Comparison of ENCODE assay signal across 10 mouse cellular contexts in genomic region chr4:62516579-62516978, GRCm38 (mm10). TPM values are rescaled to one million over a fixed set of nuclear protein-coding genes. Genes with fewer than 3 reads are reported as not detected.
DNase-seq lines count a peak whose midpoint lies in the region; ATAC-seq and TF ChIP-seq lines count a peak whose summit lies in the region.
"Had no signal": no experiment of that assay in that cellular context is flagged by ENCODE, and none has a peak within 500 bp of the region (broad histone marks: within the 10 kb centered on the region; RNA-seq: fewer than 3 reads in every experiment).

No protein-coding gene starts in this region.

- no peak for TF ChIP-seq POLR2A in heart, adult 2 months (IDR thresholded peaks at IDR 0.05; ENCODE audit: insufficient read depth, low read depth, low read length)

- intact Hi-C loops in heart, adult 2 months (cut with DNase I) = loop anchor here (2.0 to 10.0 kb wide), 5 partner anchors 14 to 888 kb away; partner anchors contain the start of genes Akna, Fkbp15, Hdhd3 and Slc31a1
- intact Hi-C loops in gastrocnemius, postnatal 14 days (cut with DNase I; ENCODE audit: low total_unique reads) = no loop called here

- no peaks in the 10 kb centered on the region for H3K9me3 ChIP-seq in neural tube, embryonic 11.5 days (ENCODE audit: control insufficient read depth, low read length)
- H3K9me3 ChIP-seq in liver, embryonic 13.5 days (replicated peaks) = no peaks in the 10 kb centered on the region
- H3K9me3 ChIP-seq in stomach, postnatal 0 days (ENCODE audit: control insufficient read depth, low read length) = no peaks in the 10 kb centered on the region

- no peak for TF ChIP-seq CTCF in heart, adult 2 months (IDR thresholded peaks at IDR 0.05)
- TF ChIP-seq CTCF in stomach, postnatal 0 days (IDR thresholded peaks at IDR 0.05; ENCODE audit: low read depth) = no peak

- no peak for TF ChIP-seq EP300 in heart, adult 2 months (IDR thresholded peaks at IDR 0.05; ENCODE audit: insufficient read depth, low read depth, low read length)
- TF ChIP-seq EP300 in stomach, postnatal 0 days (optimal IDR thresholded peaks at IDR 0.05) = no peak

- no peak overlapping the region for H3K9ac ChIP-seq in heart, adult 2 months (ENCODE audit: low read depth, low read length)
- H3K9ac ChIP-seq in neural tube, embryonic 11.5 days (ENCODE audit: low read length) = no peak overlapping the region
- peak overlapping the region; percentile 99 for H3K9ac ChIP-seq in liver, embryonic 13.5 days
- peak overlapping the region; percentile 43; the same call in 1 of the 2 replicates for H3K9ac ChIP-seq in stomach, postnatal 0 days (ENCODE audit: low read length)

- H3K4me3 ChIP-seq in heart, adult 2 months = no peak overlapping the region
- no peak overlapping the region for H3K4me3 ChIP-seq in neural tube, embryonic 11.5 days (ENCODE audit: low read depth, low read length)
- peak overlapping the region; percentile 89 for H3K4me3 ChIP-seq in liver, embryonic 13.5 days (replicated peaks)
- H3K4me3 ChIP-seq in stomach, postnatal 0 days (ENCODE audit: low read depth, low read length) = no peak overlapping the region

- WGBS in heart, adult 2 months = 43% methylated on average over 1 of the region's 1 CpGs
- WGBS in neural tube, embryonic 11.5 days = 76% methylated on average over 1 of the region's 1 CpGs
- 3% methylated on average over 1 of the region's 1 CpGs for WGBS in liver, embryonic 13.5 days (ENCODE audit: insufficient replicate concordance)
- WGBS in stomach, postnatal 0 days = 37% methylated on average over 1 of the region's 1 CpGs

- H3K36me3 ChIP-seq in heart, adult 2 months (ENCODE audit: control insufficient read depth, insufficient read depth, low read length) = no peaks in the 10 kb centered on the region; the same call in none of the 2 replicates
- peaks cover 4% of the 10 kb centered on the region for H3K36me3 ChIP-seq in neural tube, embryonic 11.5 days (ENCODE audit: control insufficient read depth, insufficient read depth, low read length)
- H3K36me3 ChIP-seq in liver, embryonic 13.5 days = peaks cover 44% of the 10 kb centered on the region
- peaks cover 12% of the 10 kb centered on the region for H3K36me3 ChIP-seq in stomach, postnatal 0 days (ENCODE audit: control insufficient read depth, insufficient read depth, low read length)

- H3K27ac ChIP-seq in heart, adult 2 months = peak overlapping the region; percentile 78
- H3K27ac ChIP-seq in neural tube, embryonic 11.5 days (ENCODE audit: low read depth, low read length) = 0 out of 2 replicates have a peak overlapping the region, but pooled peaks have one; percentile 27
- H3K27ac ChIP-seq in liver, embryonic 13.5 days = peak overlapping the region; percentile 100
- H3K27ac ChIP-seq in stomach, postnatal 0 days (replicated peaks) = peak overlapping the region; percentile 91

- peak in 1 of 2 experiments; percentile 24 for DNase-seq in heart, adult 2 months
- no peak for DNase-seq in heart, adult 9 months (ENCODE audit: low spot score in 2 of 2)
- DNase-seq in neural tube, embryonic 11.5 days (ENCODE audit: low spot score) = no peak
- no peak for DNase-seq in neural tube, embryonic 10.5 days (ENCODE audit: extremely low spot score, low spot score)
- peak; percentile 100 for DNase-seq in liver, embryonic 13.5 days
- peak; percentile 67 for DNase-seq in stomach, postnatal 0 days (ENCODE audit: low spot score)
- no peak for DNase-seq in layer of hippocampus, adult 8-10 months (ENCODE audit: low spot score in 2 of 2)
- DNase-seq in gastrocnemius, postnatal 14 days = no peak
- DNase-seq: gastrocnemius, postnatal 10 days; right cerebral cortex, adult 18-20 months had no signal

- no peaks in the 10 kb centered on the region for H3K79me2 ChIP-seq in heart, adult 2 months (replicated peaks; ENCODE audit: control insufficient read depth, insufficient read depth, low read length)

- H3K27me3 ChIP-seq in heart, adult 2 months (ENCODE audit: control insufficient read depth, insufficient read depth, low read length) = no peaks in the 10 kb centered on the region
- H3K27me3 ChIP-seq in neural tube, embryonic 11.5 days (ENCODE audit: control insufficient read depth, insufficient read depth, low read length) = no peaks in the 10 kb centered on the region
- no peaks in the 10 kb centered on the region for H3K27me3 ChIP-seq in liver, embryonic 13.5 days
- no peaks in the 10 kb centered on the region for H3K27me3 ChIP-seq in stomach, postnatal 0 days (ENCODE audit: control insufficient read depth, insufficient read depth, low read length)

- no peak overlapping the region for H3K4me2 ChIP-seq in neural tube, embryonic 11.5 days (ENCODE audit: low read depth)
- peak overlapping the region; percentile 89 for H3K4me2 ChIP-seq in liver, embryonic 13.5 days
- H3K4me2 ChIP-seq in stomach, postnatal 0 days (replicated peaks; ENCODE audit: low read depth) = peak overlapping the region; percentile 72

- H3K4me1 ChIP-seq in heart, adult 2 months (ENCODE audit: control insufficient read depth, insufficient read depth, low read length) = peaks cover 21% of the 10 kb centered on the region
- peaks cover 12% of the 10 kb centered on the region for H3K4me1 ChIP-seq in neural tube, embryonic 11.5 days (ENCODE audit: control insufficient read depth, insufficient read depth, low read length)
- H3K4me1 ChIP-seq in liver, embryonic 13.5 days (replicated peaks) = peaks cover 87% of the 10 kb centered on the region
- H3K4me1 ChIP-seq in stomach, postnatal 0 days (replicated peaks; ENCODE audit: control insufficient read depth, insufficient read depth) = peaks cover 6% of the 10 kb centered on the region

- no peak for ATAC-seq in neural tube, embryonic 11.5 days (ENCODE audit: insufficient read depth, low FRiP score, low TSS enrichment)
- peak; percentile 92 for ATAC-seq in liver, embryonic 13.5 days (ENCODE audit: low read depth)
- ATAC-seq in stomach, postnatal 0 days (ENCODE audit: low FRiP score, low TSS enrichment) = no peak

RNA-seq across cellular contexts. Expression of gene Alad, which starts 3.1 kb away (rescaled TPM):
- total RNA-seq in heart, adult 2 months (2021) = 10 to 100 TPM; 65.6 to 70.8 TPM
- polyA plus RNA-seq in heart, adult 2 months (2012; rRNA removed) = 123 and 126 TPM in 2 replicates
- polyA plus RNA-seq in neural tube, embryonic 11.5 days (2014; fragmentation: Nextera tagmentation; extraction: Ambion mirVana) = 81.5 and 89.7 TPM in 2 replicates
- 616 and 657 TPM in 2 replicates for polyA plus RNA-seq in liver, embryonic 13.5 days (2015; fragmentation: Nextera tagmentation; extraction: Ambion mirVana)
- 161 and 178 TPM in 2 replicates for polyA plus RNA-seq in stomach, postnatal 0 days (2015; fragmentation: Nextera tagmentation; extraction: Ambion mirVana)
- total RNA-seq in layer of hippocampus, adult 8-10 months (2022) = 10 to 100 TPM; 28.4 to 34.6 (median 30.9) TPM
- 10 to 100 TPM; 21.9 to 22.1 TPM for total RNA-seq in gastrocnemius, postnatal 14 days (2021)

RNA-seq across cellular contexts. Expression of gene Pole3, which starts 8.3 kb away (rescaled TPM):
- 10 to 100 TPM; 16.1 to 19.1 TPM for total RNA-seq in heart, adult 2 months (2021)
- polyA plus RNA-seq in heart, adult 2 months (2012; rRNA removed) = 10.5 and 18.0 TPM in 2 replicates
- 108 and 109 TPM in 2 replicates for polyA plus RNA-seq in neural tube, embryonic 11.5 days (2014; fragmentation: Nextera tagmentation; extraction: Ambion mirVana)
- 77.3 and 81.0 TPM in 2 replicates for polyA plus RNA-seq in liver, embryonic 13.5 days (2015; fragmentation: Nextera tagmentation; extraction: Ambion mirVana)
- polyA plus RNA-seq in stomach, postnatal 0 days (2015; fragmentation: Nextera tagmentation; extraction: Ambion mirVana) = 52.4 and 55.5 TPM in 2 replicates
- 10 to 100 TPM; 27.5 to 29.7 (median 27.9) TPM for total RNA-seq in layer of hippocampus, adult 8-10 months (2022)
- total RNA-seq in gastrocnemius, postnatal 14 days (2021) = 10 to 100 TPM; 15.8 to 16.9 TPM

RNA-seq across cellular contexts. Expression of gene 4933430I17Rik, which starts 8.6 kb away (rescaled TPM):
- total RNA-seq in heart, adult 2 months (2021) = not detected
- not detected in 2 replicates for polyA plus RNA-seq in heart, adult 2 months (2012; rRNA removed)
- polyA plus RNA-seq in neural tube, embryonic 11.5 days (2014; fragmentation: Nextera tagmentation; extraction: Ambion mirVana) = 0.92 and 1.0 TPM in 2 replicates
- polyA plus RNA-seq in liver, embryonic 13.5 days (2015; fragmentation: Nextera tagmentation; extraction: Ambion mirVana) = 0.14 and 0.23 TPM in 2 replicates
- 0.18 and 0.35 TPM in 2 replicates for polyA plus RNA-seq in stomach, postnatal 0 days (2015; fragmentation: Nextera tagmentation; extraction: Ambion mirVana)
- under 1 TPM in 3 of 4 experiments, not detected in 1; 0.23 to 0.59 (median 0.55) TPM for total RNA-seq in layer of hippocampus, adult 8-10 months (2022)
- under 1 TPM; 0.33 to 0.45 TPM for total RNA-seq in gastrocnemius, postnatal 14 days (2021)

RNA-seq across cellular contexts. Expression of gene Hdhd3, which starts 13.3 kb away (rescaled TPM):
- 1 to 10 TPM; 3.9 to 4.0 TPM for total RNA-seq in heart, adult 2 months (2021)
- 9.0 and 11.2 TPM in 2 replicates for polyA plus RNA-seq in heart, adult 2 months (2012; rRNA removed)
- polyA plus RNA-seq in neural tube, embryonic 11.5 days (2014; fragmentation: Nextera tagmentation; extraction: Ambion mirVana) = 11.2 and 14.8 TPM in 2 replicates
- polyA plus RNA-seq in liver, embryonic 13.5 days (2015; fragmentation: Nextera tagmentation; extraction: Ambion mirVana) = 6.3 and 7.1 TPM in 2 replicates
- polyA plus RNA-seq in stomach, postnatal 0 days (2015; fragmentation: Nextera tagmentation; extraction: Ambion mirVana) = 23.5 and 26.0 TPM in 2 replicates
- 10 to 100 TPM in 1 of 4 experiments, 1 to 10 TPM in 3; 8.6 to 11.5 (median 9.6) TPM for total RNA-seq in layer of hippocampus, adult 8-10 months (2022)
- 1 to 10 TPM; 3.1 to 3.5 TPM for total RNA-seq in gastrocnemius, postnatal 14 days (2021)

RNA-seq across cellular contexts. Expression of gene Bspry, which starts 36.7 kb away (rescaled TPM):
- total RNA-seq in heart, adult 2 months (2021) = under 1 TPM; 0.09 to 0.13 TPM
- polyA plus RNA-seq in heart, adult 2 months (2012; rRNA removed) = 0.41 and 1.2 TPM in 2 replicates
- 0.82 and 1.2 TPM in 2 replicates for polyA plus RNA-seq in neural tube, embryonic 11.5 days (2014; fragmentation: Nextera tagmentation; extraction: Ambion mirVana)
- polyA plus RNA-seq in liver, embryonic 13.5 days (2015; fragmentation: Nextera tagmentation; extraction: Ambion mirVana) = 0.20 and 0.34 TPM in 2 replicates
- polyA plus RNA-seq in stomach, postnatal 0 days (2015; fragmentation: Nextera tagmentation; extraction: Ambion mirVana) = 32.5 and 38.1 TPM in 2 replicates
- total RNA-seq in layer of hippocampus, adult 8-10 months (2022) = under 1 TPM in 3 of 4 experiments, not detected in 1; 0.28 to 0.43 (median 0.30) TPM
- total RNA-seq in gastrocnemius, postnatal 14 days (2021) = under 1 TPM; 0.24 to 0.53 TPM

Comparison
In these comparisons a context has a peak if more than half of its experiments do, and no peak if none do; other contexts are left out.
1. DNase-seq: peak in liver, embryonic 13.5 days (single experiment) and stomach, postnatal 0 days (single experiment); none in heart, adult 9 months (0 of 2), neural tube, embryonic 11.5 days (single experiment), neural tube, embryonic 10.5 days (single experiment), layer of hippocampus, adult 8-10 months (0 of 2) and gastrocnemius, postnatal 14 days (single experiment).
2. H3K27ac ChIP-seq: peak in every context shown above with its lines; median percentile 100 in liver, embryonic 13.5 days; 91 in stomach, postnatal 0 days; 78 in heart, adult 2 months; 27 in neural tube, embryonic 11.5 days.
3. H3K9ac ChIP-seq: peak in liver, embryonic 13.5 days (single experiment) and stomach, postnatal 0 days (single experiment); none in heart, adult 2 months (single experiment) and neural tube, embryonic 11.5 days (single experiment).